Mouse (Mus musculus) liver, adult 2 months (tissue): ENCODE measurements around the gene R3hdml. TPM values are rescaled to one million over a fixed set of nuclear protein-coding genes. Genes with fewer than 3 reads are reported as not detected.

Experiments used
- DNase-seq: peaks from one replicate; pipeline ENCODE4 v3.0.0-alpha.2; 2011; ENCODE audit warnings: low read depth, low spot score; ENCODE audit errors: extremely low read depth
- H3K27ac ChIP-seq: fragments of 200-500 bp; replicated peaks from 2 replicates; pipeline ENCODE4 v1.5.1; 2012; ENCODE audit warnings: low read depth, mild to moderate bottlenecking, control low read depth, inconsistent platforms, low read length; ENCODE audit not compliant: insufficient read depth
- H3K27me3 ChIP-seq: fragments of 200-500 bp; 2 replicates; pipeline ENCODE4 v1.6.1; 2012; ENCODE audit warnings: mild to moderate bottlenecking, moderate library complexity, low read length, inconsistent platforms; ENCODE audit not compliant: control insufficient read depth, insufficient read depth
- H3K36me3 ChIP-seq: fragments of 200-500 bp; 2 replicates; pipeline ENCODE4 v1.6.1; 2012; ENCODE audit warnings: low read length, inconsistent platforms; ENCODE audit not compliant: control insufficient read depth, insufficient read depth
- H3K4me1 ChIP-seq: fragments of 200-500 bp; 2 replicates; pipeline ENCODE4 v1.6.1; 2011; ENCODE audit warnings: low read length; ENCODE audit not compliant: control insufficient read depth, insufficient read depth
- H3K4me3 ChIP-seq: fragments of 200-500 bp; 2 replicates; pipeline ENCODE4 v1.5.1; 2011; ENCODE audit warnings: low read depth, mild to moderate bottlenecking, control low read depth, low read length, moderate library complexity; ENCODE audit not compliant: insufficient read depth
- H3K79me2 ChIP-seq: fragments of 200-500 bp; 2 replicates; pipeline ENCODE4 v1.6.1; 2012; ENCODE audit warnings: inconsistent platforms, mild to moderate bottlenecking, low read length, moderate library complexity; ENCODE audit not compliant: control insufficient read depth, insufficient read depth
- H3K9ac ChIP-seq: fragments of 200-500 bp; 2 replicates; pipeline ENCODE4 v1.6.1; 2012; ENCODE audit warnings: low read depth, mild to moderate bottlenecking, control low read depth, inconsistent platforms, low read length
- CTCF ChIP-seq: fragments of 200-500 bp; IDR thresholded peaks from 2 replicates; pipeline ENCODE4 v1.5.1; 2011; ENCODE audit warnings: low read depth, low read length, control low read depth
- POLR2A ChIP-seq: fragments of 200-500 bp; IDR thresholded peaks from 2 replicates; pipeline ENCODE4 v1.6.1; 2011; ENCODE audit warnings: low read length, control low read depth; ENCODE audit not compliant: insufficient read depth; ENCODE audit errors: extremely low read depth
- WGBS: fragments of 180-500 bp; shearing (Covaris S2); methylation state at CpG from one replicate; pipeline ENCODE4 v1.1.7; 2018; 5-methylcytosine and 5-hydroxymethylcytosine counted together
- polyA plus RNA-seq: library from polyadenylated mRNA; depleted of rRNA; stranded (reverse); fragments of >200 nt; gene quantifications from 2 replicates; pipeline ENCODE4 v1.2.3, GENCODE M21; 2012
- total RNA-seq: library from RNA; depleted of rRNA; stranded (reverse); fragments of >200 nt; gene quantifications from 2 replicates; pipeline ENCODE4 v1.2.3, GENCODE M21; 2014

Gene R3hdml
- total and polyA plus RNA-seq, 2 experiments = not detected

DNA sequence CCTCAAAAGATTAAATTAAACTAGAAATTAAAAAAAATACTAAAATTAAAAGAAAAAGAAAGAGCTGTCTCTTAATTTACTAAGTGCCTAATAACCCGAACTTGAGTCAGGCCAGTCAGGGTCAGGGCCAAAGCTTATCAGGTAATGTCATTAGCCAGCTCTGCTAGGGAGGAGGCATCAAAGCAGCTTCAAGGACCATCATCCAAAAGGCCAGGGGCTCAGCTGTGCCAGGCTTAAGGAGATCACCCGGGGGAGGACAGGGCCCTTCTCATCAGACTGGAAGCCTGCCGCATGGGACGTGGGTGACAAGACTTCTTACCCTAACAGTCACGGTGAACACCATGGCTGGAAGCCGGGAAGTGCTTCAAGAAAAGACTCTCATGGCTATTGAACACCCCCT, 24.5 kb upstream of the R3hdml start:
- H3K4me3 ChIP-seq = no peak overlapping the region
- DNase-seq = no peak
- no peaks in the 10 kb centered on the region for H3K27me3 ChIP-seq

DNA sequence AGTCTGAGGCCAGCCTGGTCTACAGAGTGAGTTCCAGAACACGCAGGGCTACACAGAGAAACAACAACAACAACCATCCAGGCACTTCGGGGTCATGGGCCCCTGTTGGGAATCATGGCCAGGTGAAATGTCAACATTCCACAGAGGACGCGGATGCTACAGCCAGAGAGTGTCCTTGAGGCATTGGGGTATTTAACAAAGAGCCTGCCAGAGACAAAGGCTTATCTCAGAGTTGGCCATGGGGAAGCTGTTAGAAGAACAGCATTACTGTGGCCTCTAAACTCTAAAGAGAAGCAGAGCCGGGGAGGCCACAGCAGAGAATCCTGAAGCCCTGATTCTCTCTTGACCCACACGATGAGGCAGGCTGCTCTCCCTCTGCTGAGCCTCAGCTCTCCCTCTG, 23.3 kb upstream of the R3hdml start:
- WGBS = 41% methylated on average over 6 of the region's 6 CpGs
- H3K27ac ChIP-seq = peak overlapping the region; percentile 28; the same call in 1 of the 2 replicates

More for the DNA sequence above, 24.5 kb upstream of the R3hdml start:
- H3K9ac ChIP-seq = no peak overlapping the region
- H3K4me1 ChIP-seq = peaks cover 16% of the 10 kb centered on the region
- TF ChIP-seq POLR2A (no peak), CTCF (no peak)
- no peak overlapping the region for H3K27ac ChIP-seq
- WGBS = 90% methylated on average over 6 of the region's 6 CpGs
- H3K79me2 ChIP-seq = peaks cover 5% of the 10 kb centered on the region; the same call in 1 of the 2 replicates
- H3K36me3 ChIP-seq = peaks cover 12% of the 10 kb centered on the region; the same call in 1 of the 2 replicates

DNA sequence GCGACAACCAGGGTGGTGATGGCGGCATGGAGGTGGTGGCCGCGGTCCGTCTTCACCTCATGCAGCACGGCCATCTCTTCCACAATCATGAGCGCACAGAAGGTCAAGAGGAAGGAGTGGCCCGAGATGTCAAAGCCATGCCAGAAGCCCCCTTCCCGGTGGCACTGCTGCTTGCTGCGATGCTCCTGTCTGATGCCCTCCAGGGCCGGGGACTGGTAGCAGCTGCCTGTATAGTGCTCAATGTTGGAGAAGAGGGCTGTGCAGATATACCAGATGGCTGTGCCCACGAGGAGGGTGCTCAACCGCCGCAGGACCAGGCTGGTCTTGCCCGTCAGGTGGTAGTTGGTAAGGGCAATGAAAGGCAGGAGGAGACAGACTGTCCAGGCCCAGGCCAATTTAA, 22.4 kb upstream of the R3hdml start:
- H3K36me3 ChIP-seq = peaks cover 12% of the 10 kb centered on the region; the same call in 1 of the 2 replicates
- no peak for DNase-seq

More for the DNA sequence above, 23.3 kb upstream of the R3hdml start:
- peaks cover 17% of the 10 kb centered on the region for H3K4me1 ChIP-seq
- no peak overlapping the region for H3K9ac ChIP-seq
- TF ChIP-seq CTCF = no peak
- no peak for TF ChIP-seq POLR2A
- no peak overlapping the region for H3K4me3 ChIP-seq
- H3K36me3 ChIP-seq = peaks cover 12% of the 10 kb centered on the region; the same call in 1 of the 2 replicates
- peaks cover 5% of the 10 kb centered on the region; the same call in 1 of the 2 replicates for H3K79me2 ChIP-seq
- DNase-seq = peak; percentile 74
- H3K27me3 ChIP-seq = no peaks in the 10 kb centered on the region

DNA sequence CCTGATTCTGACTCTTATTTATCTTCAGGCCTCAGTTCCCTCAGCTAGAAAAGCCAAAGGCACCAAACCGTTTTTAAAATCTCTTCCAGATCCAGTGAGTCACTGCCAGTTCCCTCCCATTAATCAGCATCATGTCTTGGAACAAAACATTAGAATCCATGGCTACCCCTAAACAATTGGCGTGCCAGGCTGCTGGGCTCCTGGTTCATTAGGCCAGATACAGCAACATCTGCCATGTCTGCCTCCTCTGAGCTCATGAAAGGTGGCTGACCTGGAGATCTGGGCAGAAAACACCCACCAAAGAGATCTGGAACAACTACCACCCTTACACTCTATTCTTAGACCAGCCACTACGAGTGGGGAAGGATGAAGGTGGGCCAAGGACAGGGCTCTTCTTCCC, 21.0 kb upstream of the R3hdml start:
- Histone ChIP-seq H3K27me3 (no peaks in the 10 kb centered on the region), H3K4me1 (peaks cover 15% of the 10 kb centered on the region), H3K4me3 (peak overlapping the region; percentile 93), H3K79me2 (peaks cover 5% of the 10 kb centered on the region; the same call in 1 of the 2 replicates), H3K27ac (peak overlapping the region; percentile 94), H3K36me3 (peaks cover 12% of the 10 kb centered on the region; the same call in 1 of the 2 replicates), H3K9ac (peak overlapping the region; percentile 48)
- WGBS = 35% methylated on average over 3 of the region's 3 CpGs
- DNase-seq = no peak
- TF ChIP-seq POLR2A (no peak), CTCF (no peak)

More for the DNA sequence above, 22.4 kb upstream of the R3hdml start:
- WGBS = 96% methylated on average over 15 of the region's 15 CpGs
- Histone ChIP-seq H3K79me2 (peaks cover 5% of the 10 kb centered on the region; the same call in 1 of the 2 replicates), H3K9ac (no peak overlapping the region), H3K4me3 (no peak overlapping the region), H3K27ac (no peak overlapping the region), H3K27me3 (no peaks in the 10 kb centered on the region), H3K4me1 (peaks cover 17% of the 10 kb centered on the region)
- TF ChIP-seq POLR2A (no peak), CTCF (no peak)

DNA sequence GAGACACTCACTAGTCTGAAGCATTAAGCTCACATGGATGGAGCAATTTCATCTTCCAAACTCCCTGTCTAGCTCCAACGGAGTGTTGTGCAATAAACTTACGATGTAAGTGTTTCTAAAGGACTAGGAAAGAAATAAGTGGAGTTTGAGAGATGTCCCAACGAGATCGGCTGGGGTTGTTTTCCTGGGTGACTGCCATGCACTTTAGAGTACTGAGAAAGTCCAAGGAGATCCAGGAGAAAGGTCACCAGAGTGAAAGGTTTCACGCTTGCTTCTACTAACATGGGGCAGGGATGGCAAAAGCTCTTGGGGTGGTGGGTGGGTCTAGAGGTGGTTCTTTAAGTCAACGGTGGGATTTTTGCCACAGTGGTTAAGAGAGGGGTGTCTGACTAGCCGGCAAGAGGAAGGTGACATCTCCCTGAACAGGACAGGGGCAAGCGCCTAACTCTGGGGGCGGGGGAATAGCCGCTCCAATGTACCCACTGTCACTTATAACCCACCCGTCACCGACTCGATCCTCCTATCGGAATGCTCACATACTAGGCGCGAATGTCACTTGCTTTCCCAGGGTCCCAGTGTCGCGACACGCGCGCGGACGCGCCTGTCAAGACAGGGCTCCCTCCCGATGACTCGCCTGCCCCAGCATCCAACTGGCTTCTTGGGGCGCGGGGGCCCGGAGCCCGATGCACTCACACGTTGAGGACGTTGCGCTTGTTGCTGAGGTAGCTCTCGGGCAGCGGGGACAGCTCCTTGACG, 20.2 kb upstream of the R3hdml start:
- TF ChIP-seq POLR2A (no peak), CTCF (no peak)

More for the DNA sequence above, 20.2 kb upstream of the R3hdml start:
- Histone ChIP-seq H3K4me1 (peaks cover 15% of the 10 kb centered on the region), H3K36me3 (peaks cover 12% of the 10 kb centered on the region; the same call in 1 of the 2 replicates), H3K4me3 (peak overlapping the region; percentile 93), H3K27ac (peak overlapping the region; percentile 94), H3K27me3 (no peaks in the 10 kb centered on the region), H3K9ac (peak overlapping the region; percentile 95), H3K79me2 (peaks cover 5% of the 10 kb centered on the region; the same call in 1 of the 2 replicates)
- 1% methylated on average over 36 of the region's 36 CpGs for WGBS
- DNase-seq = peak; percentile 89
